Mouse (Mus musculus) left cerebral cortex, adult 18-20 months (tissue): ENCODE measurements around the gene Prss46. TPM values are rescaled to one million over a fixed set of nuclear protein-coding genes. Genes with fewer than 3 reads are reported as not detected.

ENCODE experiments used
- DNase-seq, 2 experiments: peaks; one replicate each; pipeline ENCODE4 v3.0.0; 2021 to 2022; ENCODE audit warnings: low spot score in 2 of 2, mixed read lengths in 1 of 2
- total RNA-seq, 2 experiments: library from RNA; stranded (reverse); gene quantifications; 2 replicates each; pipeline ENCODE4 v1.2.3; 2021

The Prss46 gene
- total RNA-seq, 2 experiments from 2014 or later, result not detected

- no peak for DNase-seq
These were observed 51.7 kb downstream of the Prss46 start for GRCm38 (mm10) chr9:110895994-110896393.

GRCm38 (mm10) chr9:110896595-110896994, 52.3 kb downstream of the Prss46 start:
- no peak for DNase-seq

- DNase-seq, result no peak
These were observed 55.2 kb downstream of the Prss46 start for GRCm38 (mm10) chr9:110899451-110900008.

- DNase-seq, result no peak
These were observed 56.9 kb downstream of the Prss46 start for GRCm38 (mm10) chr9:110901204-110901603.

GRCm38 (mm10) chr9:110902271-110902670, 58.0 kb downstream of the Prss46 start:
- no peak for DNase-seq

Other genes starting within 250 kb of the Prss46 start
- gene Nradd, start 220.1 kb upstream of the Prss46 start, total RNA-seq, result 1 to 10 TPM; 2.2 to 2.9 TPM
- gene Nbeal2, start 190.3 kb upstream of the Prss46 start, total RNA-seq, result 10 to 100 TPM in 1 of 2 experiments, 1 to 10 TPM in 1; 9.6 to 12.2 TPM
- 10 to 100 TPM; 47.2 to 53.9 TPM for gene Ccdc12, start 188.0 kb upstream of the Prss46 start, total RNA-seq
- not detected for gene Myl3, start 102.6 kb upstream of the Prss46 start, total RNA-seq
- gene Pth1r, start 97.4 kb upstream of the Prss46 start, total RNA-seq, result 1 to 10 TPM; 5.3 to 6.9 TPM
- gene Prss42, start 46.3 kb upstream of the Prss46 start, total RNA-seq, result not detected
- not detected for gene Prss44, start 30.5 kb upstream of the Prss46 start, total RNA-seq
- gene Prss43, start 17.8 kb upstream of the Prss46 start, total RNA-seq, result under 1 TPM in 1 of 2 experiments, not detected in 1; 0.28 TPM
- under 1 TPM; 0.47 to 0.60 TPM for gene Prss45, start 9.9 kb upstream of the Prss46 start, total RNA-seq
- 1 to 10 TPM; 1.1 to 2.1 TPM for gene Prss50, start 13.5 kb downstream of the Prss46 start, total RNA-seq
- gene Als2cl, start 35.4 kb downstream of the Prss46 start, total RNA-seq, result 10 to 100 TPM; 10.6 to 14.2 TPM
- 1 to 10 TPM; 3.2 to 4.3 TPM for gene Tmie, start 35.6 kb downstream of the Prss46 start, total RNA-seq
- gene Fam240a, start 72.4 kb downstream of the Prss46 start, total RNA-seq, result not detected
- gene Tdgf1, start 101.7 kb downstream of the Prss46 start, total RNA-seq, result under 1 TPM; 0.26 to 0.52 TPM
- gene Lrrc2, start 107.0 kb downstream of the Prss46 start, total RNA-seq, result 1 to 10 TPM in 1 of 2 experiments, under 1 TPM in 1; 0.88 to 1.2 TPM
- gene Rtp3, start 146.1 kb downstream of the Prss46 start, total RNA-seq, result under 1 TPM; 0.37 to 0.79 TPM
- under 1 TPM in 1 of 2 experiments, not detected in 1; 0.72 TPM for gene Ltf, start 174.8 kb downstream of the Prss46 start, total RNA-seq
- 1 to 10 TPM in 1 of 2 experiments, under 1 TPM in 1; 0.82 to 1.2 TPM for gene Ccrl2, start 213.0 kb downstream of the Prss46 start, total RNA-seq